Mouse (Mus musculus) liver, adult 2 months (tissue): ENCODE measurements around the gene Ifit3.

Experiments
- CTCF ChIP-seq: fragments of 200-500 bp; IDR thresholded peaks from 2 replicates; pipeline ENCODE4 v1.5.1; 2011; ENCODE audit warnings: low read depth, low read length, control low read depth
- POLR2A ChIP-seq: fragments of 200-500 bp; IDR thresholded peaks from 2 replicates; pipeline ENCODE4 v1.6.1; 2011; ENCODE audit warnings: low read length, control low read depth; ENCODE audit not compliant: insufficient read depth; ENCODE audit errors: extremely low read depth

DNA sequence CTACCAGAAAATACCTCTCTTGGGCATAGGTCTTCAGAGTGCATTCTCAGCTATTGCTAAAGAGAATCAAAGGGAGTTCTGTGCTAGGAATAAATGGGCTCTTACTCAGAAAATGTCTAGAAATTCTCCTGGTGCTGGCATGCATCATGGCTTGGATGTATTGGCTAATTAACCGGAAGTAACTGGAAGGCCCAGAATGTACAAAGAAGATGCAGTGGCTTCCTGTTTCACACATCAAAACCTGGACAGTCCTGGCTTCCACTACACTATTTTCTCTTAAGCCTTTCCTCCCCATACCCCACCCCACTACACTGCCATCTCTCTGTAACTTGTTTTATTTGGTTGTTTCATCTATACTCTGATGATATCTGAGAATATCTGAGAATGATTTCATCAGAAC lies 43.9 kb upstream of the Ifit3 start:
- TF ChIP-seq CTCF = no peak
- TF ChIP-seq POLR2A = no peak
